Mouse (Mus musculus): Measurements from ENCODE around the gene Atg10.

The Atg10 gene

DNA sequence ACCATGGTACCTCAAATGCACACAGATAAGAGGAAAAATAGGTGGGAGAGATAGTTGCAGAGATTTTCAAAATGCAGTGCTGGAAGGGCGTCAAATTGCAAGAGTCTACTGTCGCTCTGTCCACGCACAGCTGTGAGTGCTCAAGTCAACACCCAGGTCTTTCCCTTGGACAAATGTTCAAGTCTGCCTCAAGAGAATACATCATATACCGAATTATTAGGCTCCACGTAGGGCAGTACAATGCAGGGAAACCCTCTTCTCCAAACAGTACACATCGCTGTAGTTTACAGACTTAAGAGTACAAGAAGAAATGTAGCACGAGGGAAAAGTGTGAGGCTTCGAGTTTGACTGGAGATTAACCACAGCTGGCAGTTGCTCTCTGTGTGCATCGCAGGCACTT, 200.3 kb downstream of the Atg10 start:
- no peak for DNase-seq (ENCODE audit: low spot score in 2 of 2)

DNA sequence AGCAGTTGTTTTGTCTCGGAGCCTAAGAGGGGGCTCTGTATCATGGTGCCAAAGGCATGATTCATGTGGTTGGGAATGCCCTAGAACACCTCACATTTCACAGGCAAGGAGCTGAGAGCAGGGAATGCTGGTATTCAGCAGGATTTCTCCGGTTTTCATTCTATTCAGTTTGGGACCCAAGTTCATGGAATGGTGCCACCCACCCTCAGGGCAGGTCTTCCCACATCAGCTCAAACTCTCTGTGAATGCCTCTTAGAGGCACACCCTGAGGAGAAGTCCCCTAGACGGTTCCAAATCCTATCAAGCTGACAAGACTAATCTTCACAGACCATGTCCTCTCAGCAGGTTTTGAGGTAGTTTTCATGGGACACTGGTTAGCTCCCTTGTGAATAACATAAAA, 211.9 kb downstream of the Atg10 start:
- no peak for DNase-seq (ENCODE audit: low spot score in 2 of 2)

DNA sequence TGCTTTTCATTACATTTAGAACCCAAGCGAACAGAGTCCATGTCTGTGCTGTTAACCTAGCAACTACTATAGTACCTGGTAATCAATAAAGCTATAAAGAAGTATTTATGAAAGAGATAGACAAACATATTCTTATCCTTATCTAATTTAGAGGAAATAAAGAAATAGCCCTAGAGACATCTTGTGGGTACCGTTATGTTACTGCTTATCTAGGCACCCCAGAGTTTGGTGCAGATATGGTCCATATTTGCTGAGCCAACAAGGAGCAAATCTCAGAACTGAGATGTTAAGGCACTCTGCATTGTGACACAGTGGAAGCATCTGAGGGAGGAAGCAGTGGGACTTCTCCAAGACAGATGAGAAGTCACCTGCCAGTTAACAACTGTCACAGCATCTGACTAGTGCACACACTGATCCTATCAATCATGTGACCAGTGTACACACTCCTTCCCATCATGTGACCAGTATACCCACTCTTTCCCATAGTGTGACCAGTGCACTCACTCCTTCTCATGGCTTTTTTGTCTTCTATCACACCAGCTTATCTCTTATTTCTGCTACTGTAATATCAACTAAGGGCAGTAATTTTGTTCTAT, 228.6 kb downstream of the Atg10 start:
- DNase-seq (ENCODE audit: low spot score in 2 of 2) = no peak

DNA sequence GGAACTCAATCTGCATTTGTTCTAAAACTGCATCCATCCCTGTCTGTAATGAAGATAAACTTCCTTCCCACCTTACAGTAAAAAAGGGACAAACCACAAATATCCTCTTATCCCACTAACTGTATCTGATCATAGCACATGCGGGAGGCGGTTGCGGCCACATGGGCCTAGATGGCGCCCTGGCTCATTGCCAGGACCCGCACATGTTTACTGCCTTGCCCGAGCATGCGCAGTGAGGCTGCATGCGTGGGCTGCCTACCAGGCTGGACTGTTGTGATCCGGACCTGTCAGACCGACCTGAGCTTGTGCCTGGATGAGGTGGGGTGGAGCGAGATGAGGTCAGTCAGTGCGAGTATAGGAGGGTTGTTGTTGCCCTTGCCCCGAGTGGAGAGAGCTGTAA, 230.2 kb downstream of the Atg10 start:
- DNase-seq (ENCODE audit: low spot score in 2 of 2) = peak; percentile 34 to 53

DNA sequence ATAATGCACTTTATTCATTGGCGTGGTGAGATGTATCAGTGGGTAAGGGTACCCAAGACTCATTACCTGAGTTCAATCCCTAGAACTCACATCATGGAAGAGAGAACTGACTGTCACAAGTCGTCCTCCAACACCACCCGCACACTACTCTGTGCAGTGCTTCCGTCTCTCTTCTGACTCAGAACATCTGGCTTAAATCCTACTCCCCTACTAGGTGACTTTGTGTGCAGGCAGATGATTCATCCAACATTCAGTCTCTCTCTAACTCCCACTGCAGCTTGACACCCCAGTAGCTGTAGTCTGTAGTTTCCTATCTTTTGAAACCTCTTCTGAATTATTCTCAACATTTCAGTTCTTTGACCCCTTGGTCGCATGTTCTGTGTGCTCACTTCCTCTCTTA, 230.8 kb downstream of the Atg10 start:
- no peak for DNase-seq (ENCODE audit: low spot score in 2 of 2)

DNA sequence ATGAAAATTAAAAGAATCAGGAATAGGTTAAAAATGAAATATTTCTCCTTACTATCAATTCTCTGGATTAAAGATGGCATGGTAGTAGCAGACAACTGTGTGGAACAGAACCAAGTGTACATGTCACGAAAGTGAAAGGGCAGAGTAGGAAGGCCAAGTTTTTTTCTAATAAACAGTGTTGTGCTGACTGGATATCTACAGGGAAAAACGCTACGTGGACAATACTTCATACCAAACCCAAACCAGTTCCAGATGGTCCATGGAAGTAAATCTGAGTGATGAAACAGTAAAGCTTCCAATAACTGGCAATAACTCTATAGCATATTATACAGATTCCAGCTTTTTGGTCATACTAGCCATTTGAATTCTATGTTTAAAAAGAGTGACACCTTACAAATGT, 235.5 kb downstream of the Atg10 start:
- DNase-seq (ENCODE audit: low spot score in 2 of 2) = no peak

DNA sequence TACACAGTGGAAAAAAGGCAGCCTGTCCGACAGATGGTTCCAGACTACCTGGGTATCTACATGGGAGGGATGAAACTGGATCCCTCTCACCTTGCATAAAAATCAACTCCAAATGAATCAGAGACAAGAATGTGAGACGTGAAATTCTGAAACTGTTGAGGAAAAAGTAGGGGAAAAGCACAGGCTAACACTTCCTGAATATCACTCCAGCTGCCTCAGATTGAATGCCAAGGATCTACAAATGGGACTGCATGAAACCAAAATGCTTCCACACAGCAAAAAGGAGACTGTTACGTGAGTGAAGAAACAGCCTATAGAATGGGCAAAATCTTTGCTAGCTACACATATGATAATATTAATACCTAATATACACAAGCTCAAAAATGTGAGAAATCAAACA, 238.4 kb downstream of the Atg10 start:
- no peak for DNase-seq (ENCODE audit: low spot score in 2 of 2)

DNA sequence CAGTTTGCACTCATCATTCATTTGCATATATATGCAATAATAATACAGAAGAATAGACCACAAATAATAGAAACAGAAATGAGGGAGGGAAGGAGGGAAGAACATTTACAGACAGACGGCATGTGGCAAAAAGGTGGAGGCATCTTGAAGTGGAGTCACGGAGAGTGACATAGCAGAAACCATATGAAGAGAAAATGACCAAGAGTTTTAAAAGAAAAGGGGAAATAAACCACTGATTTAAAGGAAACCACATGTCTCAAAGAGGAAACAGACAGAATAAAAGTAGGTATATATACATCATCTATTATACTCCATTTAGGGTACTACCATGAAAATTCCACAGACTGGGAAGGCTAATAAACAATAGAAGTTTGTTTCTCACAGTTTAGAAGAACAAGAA, 239.7 kb downstream of the Atg10 start:
- no peak for DNase-seq (ENCODE audit: low spot score in 2 of 2)

DNA sequence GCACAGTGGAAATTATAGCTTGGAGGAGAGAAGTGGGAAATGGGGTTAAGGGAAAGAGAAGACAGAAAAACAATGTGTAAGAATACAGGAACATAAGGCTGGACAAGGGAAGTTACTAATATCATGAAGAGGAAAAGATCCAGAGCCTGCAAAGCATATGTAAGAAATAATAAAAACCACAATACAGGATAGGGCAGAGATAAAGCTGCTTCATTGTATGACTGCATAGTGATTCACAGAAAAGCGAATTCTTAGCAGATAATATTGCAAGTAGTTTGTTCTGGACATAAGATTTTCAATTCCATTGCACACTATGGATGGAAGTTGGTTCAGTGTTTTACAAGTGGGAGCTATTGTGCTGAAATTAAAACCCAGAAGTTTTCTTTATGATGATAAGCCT, 242.0 kb downstream of the Atg10 start:
- DNase-seq (ENCODE audit: low spot score in 2 of 2) = no peak

DNA sequence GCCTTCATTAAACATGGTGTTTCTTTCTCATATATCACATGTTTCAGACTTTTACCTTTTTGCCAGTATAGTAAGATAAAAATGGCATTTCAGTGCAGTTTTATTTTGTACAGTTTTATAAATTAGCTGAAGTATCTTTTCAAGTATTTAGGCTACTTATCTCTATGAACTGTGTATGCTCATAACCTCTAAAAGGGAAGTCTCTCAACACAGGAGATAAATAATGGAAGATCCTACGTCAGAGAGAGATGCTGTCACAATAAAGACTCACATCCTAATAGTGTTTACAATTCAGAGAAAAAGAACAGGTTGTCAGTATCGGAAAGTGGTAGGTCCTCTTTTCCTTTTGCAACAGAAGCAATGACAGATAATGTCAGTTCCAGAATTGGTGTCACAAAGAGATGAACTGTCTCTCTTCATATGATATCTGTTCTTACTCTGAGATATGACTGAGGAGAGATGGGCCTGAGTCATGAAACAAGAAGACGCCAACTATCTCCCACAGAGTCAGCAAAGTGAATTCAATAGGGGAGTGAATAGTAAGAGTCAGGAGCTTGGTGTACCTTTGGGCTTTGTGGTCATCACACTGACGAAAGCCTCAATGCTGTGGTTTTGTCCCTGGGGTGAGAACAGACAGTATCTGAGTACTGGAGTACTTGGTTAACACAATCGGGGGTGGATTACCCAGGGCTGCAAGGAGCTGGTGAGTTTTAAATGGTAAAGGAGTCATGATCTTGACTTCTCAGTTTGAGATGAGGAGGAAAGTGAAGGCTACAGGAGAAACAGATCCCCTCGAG, 242.7 kb downstream of the Atg10 start:
- DNase-seq (ENCODE audit: low spot score in 2 of 2) = no peak

DNA sequence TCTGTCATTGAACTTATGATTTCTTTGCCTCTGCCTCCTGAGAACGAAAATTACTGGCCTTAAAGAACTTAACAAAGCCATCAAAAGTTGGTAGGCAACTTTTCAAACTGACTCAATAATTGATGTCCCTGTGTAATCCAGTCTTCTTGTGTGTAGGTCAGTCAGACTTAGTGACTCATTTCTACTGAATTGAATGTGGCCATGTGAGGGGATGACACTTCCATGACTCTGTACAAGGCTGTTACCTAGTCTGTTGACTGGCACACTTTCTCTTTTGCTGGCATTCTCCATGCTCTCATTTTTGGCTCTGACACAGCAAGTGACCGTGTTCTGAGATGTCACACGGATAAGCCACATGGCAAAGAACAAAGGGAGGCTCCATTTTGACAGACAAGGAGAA, 246.7 kb downstream of the Atg10 start:
- no peak for DNase-seq (ENCODE audit: low spot score in 2 of 2)

DNA sequence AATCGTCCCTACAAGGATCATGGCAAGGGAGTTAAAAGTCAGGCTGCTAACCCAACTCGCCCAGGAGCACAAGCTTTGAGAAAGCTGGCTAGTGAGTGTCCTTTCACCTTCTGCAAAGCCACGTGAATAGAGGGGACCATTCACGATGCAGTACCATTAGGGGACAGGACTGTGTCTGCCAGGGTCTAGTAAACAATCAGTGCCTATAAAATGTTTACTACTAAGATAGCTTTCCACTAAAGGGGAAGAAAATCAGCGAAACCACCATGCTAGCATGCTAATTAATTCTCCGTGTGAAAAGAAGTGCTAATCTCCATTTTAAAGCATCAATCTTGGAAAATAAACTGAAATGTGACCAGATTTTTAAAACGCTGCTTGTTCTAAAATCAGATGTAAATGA, 250.4 kb downstream of the Atg10 start:
- DNase-seq (ENCODE audit: low spot score in 2 of 2) = no peak

DNA sequence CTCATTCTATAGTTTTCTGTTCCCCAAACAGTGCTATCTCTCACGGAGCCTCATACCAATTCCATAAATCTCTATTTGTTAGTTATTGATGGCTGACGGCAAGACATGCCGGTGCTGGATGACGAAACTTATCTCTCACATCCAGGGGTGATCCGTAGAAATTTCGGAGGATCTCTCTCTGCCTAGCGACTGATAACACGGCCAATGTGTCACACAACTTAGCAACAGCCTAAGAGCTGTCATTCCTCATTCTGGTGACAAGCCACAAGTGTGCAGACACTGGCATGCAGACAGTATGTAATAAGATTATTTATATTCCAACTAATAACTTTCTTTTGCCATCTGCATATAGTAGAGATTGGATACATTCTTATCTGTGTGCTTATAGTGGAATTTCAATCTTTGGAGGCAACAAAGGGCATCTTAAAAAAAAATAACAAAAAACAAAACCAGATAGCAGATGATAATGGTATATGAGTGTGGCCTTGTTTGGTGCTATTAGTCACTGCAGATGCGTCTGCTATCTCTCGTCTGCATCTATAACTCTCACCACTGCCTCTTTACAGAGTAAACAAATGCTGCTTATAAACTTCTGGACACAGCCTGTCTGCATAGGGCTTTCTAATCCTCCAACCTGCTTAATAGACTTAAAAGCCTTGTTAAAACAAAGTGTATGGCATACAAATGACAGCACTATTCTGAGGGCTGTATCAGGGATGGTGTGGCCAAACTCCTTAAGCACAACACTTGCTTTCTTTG, 253.3 kb downstream of the Atg10 start:
- DNase-seq (ENCODE audit: low spot score in 2 of 2) = no peak

DNA sequence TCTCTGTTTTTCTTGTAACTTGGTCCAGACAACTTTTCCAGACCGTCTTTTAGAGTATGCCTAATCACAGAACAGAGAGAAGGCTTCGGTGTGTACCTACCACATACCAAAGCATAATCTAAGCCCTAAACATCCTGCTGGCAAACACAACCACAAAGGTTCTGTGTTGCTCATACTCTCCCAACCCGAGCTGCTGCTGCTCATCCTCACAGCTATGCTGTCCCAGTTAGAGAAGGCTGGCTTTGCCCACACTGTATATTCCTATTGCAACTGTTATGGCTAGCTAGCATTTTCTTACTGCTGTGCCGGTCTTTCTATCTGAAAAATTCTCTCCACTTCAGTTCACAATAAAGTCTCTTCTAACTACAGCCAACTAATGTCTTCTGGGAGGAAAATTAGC, 254.8 kb downstream of the Atg10 start:
- DNase-seq (ENCODE audit: low spot score in 2 of 2) = no peak

DNA sequence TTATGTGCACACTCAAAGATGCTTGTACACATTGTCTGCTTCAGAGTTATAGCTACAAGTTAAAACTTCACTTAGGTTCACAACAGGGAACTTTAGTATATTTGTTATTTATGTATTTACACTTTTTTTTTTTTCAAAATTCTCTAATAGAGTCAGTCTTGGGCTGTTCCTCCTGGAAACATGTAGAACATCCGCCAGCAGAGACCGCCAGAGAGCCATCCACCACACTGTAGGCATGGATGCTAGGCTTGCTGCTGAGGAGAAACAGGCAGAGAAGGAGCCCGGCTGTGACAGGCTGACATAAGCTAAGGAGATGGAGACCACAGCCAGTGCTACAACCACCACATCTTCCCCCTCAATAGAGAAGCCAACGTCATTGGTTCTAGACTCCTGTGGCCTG, 256.3 kb downstream of the Atg10 start:
- DNase-seq (ENCODE audit: low spot score in 2 of 2) = peak; percentile 91 to 93

DNA sequence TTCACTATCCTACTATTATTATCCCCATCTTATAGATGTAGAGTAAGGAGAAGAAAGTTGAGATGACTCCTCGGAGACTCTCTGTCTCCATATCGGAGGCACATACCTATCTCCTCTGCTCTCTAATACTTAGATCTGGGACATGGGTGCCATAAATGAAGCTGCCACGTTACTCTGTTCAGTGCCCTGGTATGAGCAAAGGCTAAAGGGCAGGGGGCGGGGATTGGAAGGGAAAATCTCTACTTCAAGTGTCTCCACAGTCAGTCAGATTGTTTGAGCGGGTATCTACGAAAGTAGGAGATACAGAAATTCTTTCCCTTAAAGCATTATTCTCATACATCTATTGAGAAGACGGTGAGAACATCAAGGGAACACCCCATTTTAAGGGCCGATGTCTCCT, 257.8 kb downstream of the Atg10 start:
- no peak for DNase-seq (ENCODE audit: low spot score in 2 of 2)

DNA sequence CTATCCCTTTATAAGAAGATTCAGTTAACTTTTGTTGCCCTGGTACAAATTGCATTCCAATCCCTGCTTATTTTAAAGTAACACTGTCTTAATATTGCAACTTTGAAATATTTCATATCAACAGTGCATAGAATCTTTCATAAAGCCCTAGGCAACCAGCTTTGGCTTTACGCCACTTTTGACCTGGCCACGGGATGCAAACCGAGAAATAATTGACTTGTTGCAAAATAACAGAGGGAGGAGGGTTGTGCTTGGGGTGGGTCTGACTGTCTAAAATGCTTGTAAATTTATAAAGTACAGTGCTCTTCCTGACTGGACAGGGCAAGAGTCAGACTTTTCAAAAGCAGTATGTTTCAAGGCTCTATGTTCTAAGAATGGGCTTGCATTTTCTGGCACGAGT, 259.3 kb downstream of the Atg10 start:
- no peak for DNase-seq (ENCODE audit: low spot score in 2 of 2)

DNA sequence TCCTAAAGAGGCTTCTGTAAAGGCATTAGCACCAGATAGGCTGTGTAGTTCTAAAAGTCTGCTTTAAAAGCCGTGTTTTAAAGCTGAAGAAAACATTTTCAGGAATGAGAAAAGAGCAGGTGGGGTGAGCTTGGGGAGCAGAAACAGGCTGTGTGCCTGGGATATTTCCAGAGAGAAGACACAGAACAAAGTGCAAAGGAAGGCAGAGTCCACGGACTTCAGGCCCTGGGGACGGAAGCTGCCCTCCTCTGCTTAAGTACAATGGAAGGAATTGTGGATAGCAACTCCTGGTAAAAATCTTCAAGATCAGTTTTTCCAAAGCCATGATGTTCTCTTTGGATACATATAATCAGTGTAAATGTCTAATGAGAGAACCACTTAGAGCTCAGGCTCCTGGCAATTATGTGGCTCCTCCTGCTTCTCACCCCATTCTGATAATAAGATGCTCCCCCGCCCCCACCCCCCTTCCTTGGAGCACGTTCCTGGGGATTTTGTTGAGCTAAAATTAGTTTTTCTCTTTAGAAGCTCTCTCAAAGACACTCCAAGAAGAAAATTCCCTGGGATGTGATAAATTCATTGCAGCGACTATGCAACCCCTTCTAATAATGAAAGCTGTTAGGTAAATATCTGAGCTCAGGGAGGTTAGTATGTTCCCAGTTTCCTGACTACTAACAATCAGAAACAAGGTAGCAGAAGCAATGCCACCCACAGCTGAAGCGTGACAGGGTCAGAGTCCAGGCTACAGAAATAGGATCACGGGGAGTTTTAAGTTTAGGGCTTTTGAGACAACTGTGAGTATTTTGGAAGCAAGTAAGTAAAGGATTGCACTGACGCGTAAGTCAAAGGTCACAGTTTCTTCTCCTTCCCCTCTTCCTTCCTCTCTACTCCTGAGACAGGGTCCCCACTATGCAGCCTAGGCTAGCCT, 260.7 kb downstream of the Atg10 start:
- DNase-seq (ENCODE audit: low spot score in 2 of 2) = no peak

DNA sequence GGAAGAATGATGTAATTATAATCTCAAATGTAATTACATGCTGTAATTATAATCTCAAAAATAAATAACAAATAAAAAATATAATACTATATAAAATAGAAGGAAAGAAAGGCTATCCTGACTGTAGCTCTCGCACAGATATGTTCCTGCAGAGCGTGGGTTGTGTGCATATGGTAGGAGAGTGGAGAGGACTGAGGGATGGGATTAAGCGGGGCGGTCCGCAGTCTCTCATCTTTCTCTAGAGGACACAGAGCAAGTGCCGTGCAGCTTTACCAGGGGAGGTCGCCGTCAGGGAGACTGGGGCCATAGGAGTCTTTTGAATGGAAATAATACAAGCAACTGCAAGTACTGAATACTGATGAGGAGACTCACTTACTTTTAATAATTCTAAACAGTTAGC, 263.2 kb downstream of the Atg10 start:
- no peak for DNase-seq (ENCODE audit: low spot score in 2 of 2)

DNA sequence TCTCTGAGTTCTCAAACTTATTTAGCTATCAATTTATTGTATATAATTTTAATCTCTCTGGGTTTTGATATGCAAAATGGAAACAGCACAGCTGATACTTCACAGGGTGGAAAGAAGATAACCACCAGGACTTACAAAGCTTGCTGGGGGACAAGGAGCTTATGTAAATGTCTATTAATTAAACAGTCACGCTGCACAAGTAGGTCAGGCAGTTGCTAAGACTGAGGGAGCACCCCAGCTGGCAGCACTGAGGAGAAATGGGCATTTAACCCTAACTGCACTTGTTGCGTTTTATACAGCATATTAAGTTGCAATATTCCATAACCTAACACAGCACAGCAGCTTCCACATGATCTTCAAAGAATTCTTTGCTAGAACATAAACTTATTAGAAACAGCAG, 264.9 kb downstream of the Atg10 start:
- DNase-seq (ENCODE audit: low spot score in 2 of 2) = no peak

DNA sequence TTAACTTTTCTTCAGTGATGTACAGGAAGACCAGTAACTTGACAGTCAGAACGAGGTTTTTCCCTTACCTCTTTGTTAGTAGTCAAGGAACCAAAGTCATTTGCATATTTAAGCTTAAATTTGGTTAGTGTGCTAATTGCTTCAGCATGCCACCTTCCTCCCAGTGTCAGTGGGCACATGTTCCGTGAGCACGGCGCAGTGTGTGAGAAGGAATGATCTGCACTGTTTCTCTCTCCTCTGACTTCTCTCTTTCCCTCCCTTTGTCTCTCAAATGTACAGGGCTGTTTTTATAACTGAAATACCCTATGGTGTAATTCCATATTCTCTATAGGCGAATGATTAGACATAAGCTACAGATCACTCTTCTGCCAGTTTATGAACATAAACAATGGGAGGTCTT, 284.2 kb downstream of the Atg10 start:
- DNase-seq (ENCODE audit: low spot score in 2 of 2) = no peak

DNA sequence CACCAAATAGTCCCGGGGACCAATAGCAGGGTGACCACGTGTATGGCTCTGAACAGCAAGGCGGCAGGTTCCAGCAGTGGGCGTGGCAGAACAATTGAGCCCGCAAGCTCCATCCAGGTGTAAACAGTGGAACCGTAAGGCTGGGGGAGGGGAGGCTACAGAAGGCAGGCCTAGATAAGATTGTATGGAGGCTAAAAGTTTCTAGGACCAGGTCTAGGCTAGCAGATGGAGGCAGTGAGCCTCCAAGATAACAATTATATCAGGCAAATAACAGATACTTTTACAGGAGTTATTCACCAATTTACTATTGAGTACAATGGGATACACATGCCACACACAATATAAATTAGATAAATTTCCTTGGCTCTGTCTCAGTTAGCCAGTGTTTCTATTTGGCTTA, 284.6 kb downstream of the Atg10 start:
- no peak for DNase-seq (ENCODE audit: low spot score in 2 of 2)

All from right cerebral cortex, postnatal 10 days (tissue).